Mouse (Mus musculus) left cerebral cortex, adult 9 months (tissue): ENCODE results near the gene Sik3.
A peak's percentile ranks its signal among the peaks of the same experiment; 100 is the strongest.

Experiments
- DNase-seq, 2 experiments: peaks; one replicate each; pipeline ENCODE4 v3.0.0; 2022; ENCODE audit warnings: low spot score in 2 of 2

The Sik3 gene

DNA sequence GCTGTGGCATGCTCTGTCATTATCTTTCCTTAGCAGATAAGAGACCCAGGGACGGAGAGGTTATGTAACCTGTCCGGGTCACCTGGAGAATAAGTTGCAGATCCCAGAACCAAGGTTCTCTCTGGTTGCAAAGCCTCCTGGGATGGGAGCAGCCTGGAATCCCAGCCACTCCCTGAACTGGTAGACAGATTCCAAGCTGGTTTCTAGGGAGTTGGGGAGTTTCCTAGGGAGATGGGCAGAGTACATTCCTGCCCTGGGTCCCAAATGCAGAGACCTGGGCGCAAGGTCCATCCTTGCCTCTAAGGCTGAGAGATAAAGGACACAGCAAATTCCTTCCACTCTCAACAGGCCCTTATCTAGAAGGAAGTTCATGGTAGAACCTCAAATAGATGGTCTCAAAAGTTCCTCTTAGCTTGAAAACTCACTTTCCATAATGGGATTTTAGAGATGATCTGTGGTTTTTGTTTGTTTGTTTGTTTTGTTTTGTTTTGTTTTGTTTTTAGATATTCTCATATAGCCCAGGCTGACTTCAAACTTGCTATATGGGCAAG is 214.5 kb downstream of the Sik3 start:
- DNase-seq: no peak

DNA sequence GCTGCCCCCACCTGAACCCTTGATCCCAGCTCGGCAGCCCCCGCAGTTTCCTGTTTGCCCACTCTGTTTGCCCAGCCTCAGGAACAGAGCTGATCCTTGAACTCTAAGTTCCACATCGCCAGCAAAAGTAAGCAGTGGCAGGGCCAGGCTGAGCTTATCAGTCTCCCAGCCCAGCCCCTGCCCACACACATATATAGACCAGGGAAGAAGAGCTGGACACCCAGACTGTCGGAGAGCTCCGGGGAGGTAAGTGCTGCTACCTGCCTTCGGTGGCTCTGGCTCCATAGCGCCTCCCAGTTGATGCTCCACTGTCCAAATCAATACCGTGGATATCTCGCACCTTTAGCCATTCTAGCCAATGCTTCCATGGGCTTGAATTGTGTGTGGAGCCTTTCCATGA is 215.9 kb downstream of the Sik3 start, which contains the start of gene Apoa1:
TSS of gene Apoa1 (plus strand) at position 90 of the 400 bp plus-strand sequence.
- no peak for DNase-seq

DNA sequence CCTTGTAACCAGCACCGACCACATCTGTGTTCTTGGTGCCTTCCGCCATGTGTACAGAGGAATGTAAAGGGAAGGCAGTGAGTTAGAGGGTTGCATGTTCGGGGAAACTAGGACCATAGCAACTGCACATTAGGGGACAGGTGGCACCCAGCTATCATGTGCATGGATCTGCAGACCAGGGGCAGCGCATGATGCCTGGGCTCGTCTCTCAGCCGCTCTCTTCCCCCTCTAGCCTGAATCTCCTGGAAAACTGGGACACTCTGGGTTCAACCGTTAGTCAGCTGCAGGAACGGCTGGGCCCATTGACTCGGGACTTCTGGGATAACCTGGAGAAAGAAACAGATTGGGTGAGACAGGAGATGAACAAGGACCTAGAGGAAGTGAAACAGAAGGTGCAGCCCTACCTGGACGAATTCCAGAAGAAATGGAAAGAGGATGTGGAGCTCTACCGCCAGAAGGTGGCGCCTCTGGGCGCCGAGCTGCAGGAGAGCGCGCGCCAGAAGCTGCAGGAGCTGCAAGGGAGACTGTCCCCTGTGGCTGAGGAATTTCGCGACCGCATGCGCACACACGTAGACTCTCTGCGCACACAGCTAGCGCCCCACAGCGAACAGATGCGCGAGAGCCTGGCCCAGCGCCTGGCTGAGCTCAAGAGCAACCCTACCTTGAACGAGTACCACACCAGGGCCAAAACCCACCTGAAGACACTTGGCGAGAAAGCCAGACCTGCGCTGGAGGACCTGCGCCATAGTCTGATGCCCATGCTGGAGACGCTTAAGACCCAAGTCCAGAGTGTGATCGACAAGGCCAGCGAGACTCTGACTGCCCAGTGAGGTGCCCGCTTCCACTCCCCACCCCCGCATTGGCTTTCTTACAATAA is 217.2 kb downstream of the Sik3 start:
- DNase-seq: peak; percentile 81 to 93

DNA sequence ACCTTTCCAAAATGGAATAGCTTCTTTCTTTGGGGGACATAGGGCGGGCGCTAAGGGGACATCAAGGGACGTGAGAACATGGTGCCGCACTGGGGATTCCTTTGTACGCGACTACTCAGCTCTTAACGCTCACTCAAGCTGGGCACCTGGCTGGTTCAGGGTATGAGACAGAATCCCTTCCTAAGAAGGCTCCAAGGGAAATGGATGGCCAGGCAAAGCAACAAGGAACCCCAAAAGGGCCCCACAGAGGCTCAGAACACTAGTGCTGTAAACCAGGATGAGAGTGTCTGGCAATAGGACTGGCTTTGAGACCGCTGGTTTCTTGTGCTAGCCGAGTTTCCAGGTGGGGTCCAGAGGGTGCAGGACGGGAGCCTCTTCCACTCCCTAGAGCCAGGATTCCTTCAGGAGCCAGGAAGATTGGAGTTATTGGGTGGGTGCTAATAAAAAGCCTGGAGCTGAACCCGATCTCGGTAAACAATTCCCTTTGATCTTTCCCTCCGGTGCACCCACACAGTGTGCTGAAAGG is 217.9 kb downstream of the Sik3 start:
- DNase-seq: no peak

DNA sequence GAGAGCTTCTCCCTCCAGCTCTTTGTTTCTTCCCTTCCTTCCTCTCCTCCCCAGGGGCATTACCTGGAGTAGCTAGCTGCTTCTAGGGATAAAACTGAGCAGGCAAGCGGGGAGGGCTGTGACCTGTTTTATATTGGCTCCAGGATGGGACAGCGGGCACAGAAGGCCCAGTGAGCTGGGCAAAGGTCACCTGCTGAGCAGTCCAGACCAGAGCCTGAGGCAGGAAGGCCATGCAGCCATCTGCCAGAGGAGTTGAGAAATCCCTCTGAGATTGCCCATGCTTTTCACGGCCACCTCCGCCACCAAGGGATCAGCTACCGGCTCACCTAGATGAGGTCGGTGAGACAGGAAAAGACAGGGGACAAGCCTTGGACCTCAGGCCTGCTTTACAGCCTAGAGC is 222.6 kb downstream of the Sik3 start:
- DNase-seq: no peak

DNA sequence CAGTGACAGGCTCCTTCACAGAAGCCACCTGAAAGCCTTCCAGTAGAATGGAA is 222.8 kb downstream of the Sik3 start, which contains the start of gene Apoc3:
TSS of gene Apoc3 (minus strand) at position 41 of the 53 bp plus-strand sequence.
- no peak for DNase-seq

DNA sequence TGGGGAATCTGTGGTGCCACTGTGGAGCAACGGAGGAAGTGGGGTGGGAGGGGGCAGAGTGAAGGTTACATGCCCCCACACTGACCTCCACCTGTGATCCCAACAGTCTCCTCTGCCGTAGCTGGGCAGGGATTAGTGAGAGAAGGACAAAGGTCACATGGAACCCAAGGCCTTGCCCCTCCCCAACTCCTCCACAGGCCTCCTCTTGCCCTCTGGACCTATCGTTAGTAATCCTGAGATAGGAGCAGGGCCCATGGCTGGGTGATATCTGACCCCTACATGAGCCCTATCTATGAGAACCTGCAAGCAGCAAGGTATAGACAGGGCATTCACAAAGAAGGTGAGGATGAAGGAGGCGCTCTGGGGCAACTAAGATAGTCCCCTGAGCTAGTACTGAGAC is 223.0 kb downstream of the Sik3 start:
- no peak for DNase-seq

DNA sequence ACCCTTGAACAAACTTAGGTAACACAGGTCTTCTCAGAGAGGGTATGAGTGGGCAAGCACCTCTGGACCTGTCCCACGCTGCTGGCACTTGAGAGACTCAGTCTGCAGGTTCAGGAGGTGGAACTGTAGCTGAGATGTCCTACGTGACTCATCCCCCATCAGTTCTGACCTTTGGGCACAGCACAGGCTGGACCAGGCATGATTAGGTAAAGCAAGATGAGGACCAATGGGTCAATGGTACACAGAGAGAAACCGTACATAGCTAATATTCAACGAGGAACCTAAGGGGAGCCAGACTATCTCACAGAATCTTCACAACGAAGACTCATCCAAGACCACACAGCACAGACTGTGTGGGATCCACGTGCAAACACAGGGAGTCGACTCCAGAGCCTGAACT is 226.2 kb downstream of the Sik3 start:
- DNase-seq: no peak

DNA sequence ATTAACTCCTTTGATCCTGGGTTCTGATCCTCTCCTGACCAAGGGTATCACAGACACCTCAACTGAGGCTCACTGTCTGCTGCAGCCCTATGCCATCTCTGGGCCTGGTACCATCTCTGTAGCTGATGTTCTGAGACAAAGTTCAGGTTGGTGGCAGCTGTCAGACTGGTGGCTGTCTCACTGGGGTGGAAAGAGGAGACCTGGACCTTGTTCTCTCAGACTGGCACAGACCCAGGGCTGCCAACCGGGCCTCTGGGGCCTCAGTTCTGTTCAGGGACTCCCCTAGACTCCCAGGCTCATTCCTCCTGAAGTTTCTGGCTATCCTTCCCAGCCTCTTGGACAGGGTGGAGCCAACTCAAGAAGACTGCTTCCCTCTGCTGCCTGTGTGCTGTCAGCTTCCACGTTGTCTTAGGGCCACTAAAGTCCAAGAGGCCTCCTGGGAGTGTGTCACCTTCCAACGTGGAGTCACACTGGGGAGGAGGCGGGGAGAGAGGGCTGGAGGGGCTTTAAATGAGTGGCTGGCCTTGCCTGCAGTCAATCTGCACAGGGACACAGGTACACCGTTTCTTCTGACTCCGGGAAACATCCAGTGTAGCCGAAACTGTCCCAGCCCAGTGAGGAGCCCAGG is 228.0 kb downstream of the Sik3 start, which contains the start of gene Apoa4:
TSS of gene Apoa4 (plus strand) at position 171 of the 628 bp plus-strand sequence.
- DNase-seq: no peak

DNA sequence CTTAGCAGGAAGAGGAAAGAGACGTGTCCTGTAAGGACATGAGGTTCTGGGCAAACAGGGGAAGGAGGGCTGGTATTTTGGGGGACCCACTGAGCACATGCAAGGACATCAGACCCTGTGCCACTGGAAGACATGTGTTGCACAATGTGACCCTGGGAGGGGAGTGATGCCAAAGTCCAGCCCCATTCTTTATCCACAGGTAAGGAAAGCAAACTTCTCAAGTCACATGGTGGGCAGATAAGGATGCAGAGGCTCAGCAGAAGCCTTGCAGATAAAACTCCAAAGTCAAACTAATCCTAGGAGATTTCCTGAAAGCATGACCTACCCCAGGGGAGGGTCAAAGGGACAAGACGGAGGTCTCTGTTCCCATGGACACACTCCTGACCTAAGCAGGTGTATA is 229.2 kb downstream of the Sik3 start:
- DNase-seq: no peak

DNA sequence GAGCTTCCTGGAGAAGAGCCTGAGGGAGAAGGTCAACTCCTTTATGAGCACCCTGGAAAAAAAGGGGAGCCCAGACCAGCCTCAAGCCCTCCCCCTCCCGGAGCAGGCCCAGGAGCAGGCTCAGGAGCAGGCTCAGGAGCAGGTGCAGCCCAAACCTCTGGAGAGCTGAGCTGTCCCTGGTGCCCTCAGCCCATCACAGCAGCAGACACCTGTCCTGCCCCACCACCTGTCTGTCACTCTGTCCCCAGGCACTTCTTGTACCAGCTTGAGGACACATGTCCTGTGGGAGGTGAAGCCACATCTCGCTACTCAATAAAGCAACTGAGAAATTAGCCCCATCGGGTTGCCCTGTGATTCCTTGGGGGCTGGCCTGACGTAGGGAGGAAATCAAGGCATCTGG is 230.5 kb downstream of the Sik3 start:
- DNase-seq: no peak

DNA sequence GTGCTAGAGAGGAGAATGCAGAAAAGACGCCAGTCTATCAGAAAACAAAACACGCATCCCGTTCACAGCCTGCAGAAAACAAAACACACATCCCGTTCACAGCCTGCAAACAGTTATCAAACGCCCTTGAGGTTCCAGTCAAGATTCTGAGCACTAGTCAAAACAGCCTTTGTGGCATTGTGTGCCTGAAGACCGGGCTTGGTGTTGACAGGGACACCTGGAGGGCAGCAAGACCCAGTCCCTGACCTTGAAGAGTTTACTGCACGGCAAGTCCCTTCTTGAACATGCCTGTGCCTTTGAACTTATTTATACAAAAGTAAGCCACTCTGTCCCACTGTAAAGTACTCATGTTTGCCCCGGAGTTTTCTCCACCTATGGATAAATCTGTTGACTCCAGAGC is 231.0 kb downstream of the Sik3 start:
- no peak for DNase-seq

DNA sequence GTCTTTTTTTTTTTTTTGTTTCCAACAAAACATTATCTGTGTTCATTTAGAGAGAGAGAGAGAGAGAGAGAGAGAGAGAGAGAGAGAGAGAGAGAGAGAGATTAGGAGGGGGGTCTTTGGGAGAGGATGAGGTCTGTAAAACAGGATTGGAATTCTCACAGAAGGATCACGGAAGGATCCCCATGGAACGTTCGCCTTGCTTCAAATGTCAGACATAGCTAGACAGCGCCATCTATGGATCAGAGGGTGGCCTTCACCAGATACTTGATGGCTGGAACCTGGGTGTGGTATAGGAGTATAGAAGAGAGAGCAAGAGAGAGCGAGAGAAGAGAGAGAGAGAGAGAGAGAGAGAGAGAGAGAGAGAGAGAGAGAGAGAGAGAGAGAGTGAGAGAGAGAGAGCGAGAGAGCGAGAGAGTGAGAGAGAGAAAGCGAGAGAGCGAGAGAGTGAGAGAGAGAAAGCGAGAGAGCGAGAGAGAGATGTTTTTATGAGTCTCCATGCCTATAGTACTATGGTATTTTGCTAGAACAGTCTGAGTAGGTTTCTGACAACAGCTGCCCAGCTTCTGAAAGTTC is 234.2 kb downstream of the Sik3 start:
- DNase-seq: peak in 1 of 2 experiments; percentile 76

DNA sequence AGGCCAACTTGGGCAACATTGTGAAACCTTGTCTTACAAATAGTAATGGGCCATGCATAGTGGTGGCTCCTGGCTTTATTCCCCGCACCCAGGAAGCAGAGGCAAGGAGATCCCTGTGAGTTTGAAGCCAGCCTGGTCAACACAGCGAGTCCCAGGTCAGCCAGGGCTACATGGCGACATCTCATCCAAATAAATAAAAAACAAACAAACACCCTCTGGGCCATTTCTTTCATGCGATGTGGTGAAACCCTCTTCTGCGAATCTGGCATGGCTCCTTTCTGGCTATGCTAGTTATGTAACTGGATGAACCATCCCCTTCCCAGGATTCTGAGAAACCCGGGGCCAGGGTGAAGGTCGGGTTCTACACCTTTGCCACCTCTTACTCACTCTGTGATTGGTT is 243.6 kb downstream of the Sik3 start:
- DNase-seq: no peak

DNA sequence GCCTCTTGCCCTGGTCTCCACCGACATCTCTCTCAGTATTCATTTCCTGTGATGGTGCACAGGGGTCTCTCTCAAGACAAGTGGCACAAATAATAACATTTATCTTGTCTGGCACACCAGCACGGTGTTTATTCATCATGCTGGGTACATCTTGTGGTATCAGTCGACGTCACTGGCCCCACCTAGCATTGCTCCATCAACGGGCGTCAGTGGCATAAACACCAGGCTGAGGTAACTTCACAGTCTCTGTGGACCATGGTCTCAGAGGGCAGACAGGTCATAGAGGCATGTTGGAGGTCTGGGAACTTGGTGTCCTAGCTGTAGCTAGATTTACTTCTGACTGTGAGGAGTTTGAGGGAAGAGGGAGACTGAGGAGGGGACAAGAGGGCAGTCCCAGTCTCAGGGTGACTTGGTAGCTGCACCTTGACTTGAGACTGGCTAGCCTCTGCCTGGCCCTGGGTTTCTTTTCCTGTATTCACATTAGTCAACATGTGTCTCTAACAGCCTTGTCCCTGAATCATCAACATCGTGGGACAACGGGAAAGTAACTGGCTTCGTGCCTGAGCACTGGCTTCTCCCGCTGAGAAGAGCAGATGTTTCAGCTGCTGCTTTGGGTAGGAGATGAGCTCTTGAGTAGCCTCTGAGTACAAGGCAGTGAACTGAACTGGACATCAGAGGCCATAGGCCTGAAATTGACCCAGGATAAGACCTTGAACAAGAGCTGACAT is 244.2 kb downstream of the Sik3 start:
- DNase-seq: no peak

DNA sequence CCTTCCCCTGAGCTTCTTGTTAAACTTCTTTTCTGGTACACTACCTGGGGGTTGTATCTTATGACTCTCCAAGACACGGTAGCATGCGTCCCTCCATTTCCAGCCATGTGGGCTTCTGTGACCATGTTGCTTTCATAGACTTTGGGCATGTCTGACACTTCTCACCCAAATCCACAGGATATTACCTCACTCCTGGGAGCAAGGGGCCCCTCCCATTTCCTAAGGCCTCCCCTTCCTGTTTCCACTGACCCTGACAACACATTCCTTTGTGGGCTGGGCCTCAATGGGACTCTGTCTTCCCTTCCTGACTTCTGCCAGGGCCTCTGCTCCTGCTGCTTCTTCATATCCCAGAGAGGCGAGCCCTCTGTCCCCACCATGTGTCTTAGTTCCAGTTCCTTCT is 244.9 kb downstream of the Sik3 start:
- no peak for DNase-seq

DNA sequence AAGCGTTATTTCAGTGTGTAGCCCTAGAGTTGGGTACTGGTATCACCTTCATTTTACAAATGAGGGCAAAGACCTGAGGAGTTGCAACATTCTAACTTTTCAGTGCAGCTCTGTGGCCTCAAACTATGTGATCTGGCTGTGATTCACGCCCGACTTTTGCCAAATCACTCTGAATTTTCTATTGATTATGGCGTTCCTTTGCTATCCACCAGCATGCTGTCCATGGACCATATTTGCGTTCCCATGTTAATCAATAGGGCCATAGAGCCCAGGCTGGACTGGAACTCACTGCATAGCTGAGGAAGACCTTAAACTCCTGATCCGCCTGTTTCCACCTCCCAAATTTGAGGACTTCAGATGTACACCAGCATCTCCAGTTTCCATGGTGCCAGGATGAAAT is 246.5 kb downstream of the Sik3 start:
- DNase-seq: no peak

DNA sequence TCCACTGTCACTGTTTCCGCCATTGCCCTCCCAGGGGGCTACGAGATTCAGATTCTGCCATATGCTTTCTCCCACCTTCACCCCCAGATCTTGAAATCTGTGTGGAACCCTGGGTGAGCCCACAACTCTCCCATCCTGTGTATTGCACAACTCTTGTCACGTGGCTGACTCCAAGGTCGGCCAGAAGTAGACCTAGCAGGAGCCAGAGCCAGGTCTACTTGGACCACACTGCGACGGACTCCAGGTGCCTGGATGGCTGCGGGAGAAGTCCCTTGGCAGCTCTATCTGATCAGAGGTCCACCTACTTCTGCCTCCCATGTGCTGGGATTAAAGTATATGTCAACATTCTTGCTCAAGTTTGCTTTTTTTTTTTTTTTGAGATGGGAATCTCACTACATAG is 248.5 kb downstream of the Sik3 start:
- no peak for DNase-seq

DNA sequence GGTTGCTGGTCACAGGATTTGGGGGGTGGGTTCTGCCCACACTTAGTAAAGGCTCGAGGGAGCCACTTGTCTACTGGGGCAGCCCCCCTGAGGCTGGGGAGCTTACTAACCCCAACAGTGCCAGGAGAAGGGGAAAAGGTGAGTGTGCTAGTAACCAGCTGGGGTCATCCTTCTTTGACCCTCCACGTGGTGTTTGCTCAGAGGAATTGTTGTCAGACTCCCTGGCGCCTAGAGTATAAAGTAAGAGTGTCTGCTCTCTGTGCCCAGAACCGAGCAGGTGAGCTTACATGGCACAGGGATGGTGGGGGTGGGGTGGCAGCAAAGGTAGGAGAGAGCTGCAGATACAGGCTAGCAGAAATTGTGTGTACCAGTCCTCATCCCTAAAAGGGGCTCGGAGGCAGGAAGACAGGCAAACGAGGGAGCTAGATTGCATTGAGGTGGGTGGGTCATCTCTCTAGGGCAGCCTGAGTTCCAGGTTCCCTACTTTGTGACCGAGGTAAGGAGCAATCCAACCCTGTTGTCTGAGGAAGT is 255.8 kb downstream of the Sik3 start, which contains the start of gene Apoa5:
TSS of gene Apoa5 (plus strand) at position 291 of the 531 bp plus-strand sequence.
- DNase-seq: no peak

DNA sequence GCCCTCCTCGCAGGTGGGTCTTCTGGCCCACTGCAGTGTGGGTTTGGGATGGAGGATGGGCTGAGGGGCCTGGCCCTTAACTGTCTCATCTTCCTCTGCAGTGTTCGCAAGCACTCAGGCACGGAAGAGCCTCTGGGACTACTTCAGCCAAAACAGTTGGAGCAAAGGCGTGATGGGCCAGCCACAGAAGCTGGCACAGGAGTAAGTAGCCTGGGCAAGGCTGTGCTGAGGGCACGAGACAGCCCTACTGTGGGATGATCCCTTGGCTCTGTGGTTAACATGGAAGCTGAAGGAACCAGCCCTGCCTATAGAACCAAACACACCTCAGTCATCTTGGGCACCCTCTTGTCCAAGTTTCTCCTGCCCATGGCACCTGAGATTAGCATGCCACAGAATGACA is 256.5 kb downstream of the Sik3 start:
- no peak for DNase-seq

DNA sequence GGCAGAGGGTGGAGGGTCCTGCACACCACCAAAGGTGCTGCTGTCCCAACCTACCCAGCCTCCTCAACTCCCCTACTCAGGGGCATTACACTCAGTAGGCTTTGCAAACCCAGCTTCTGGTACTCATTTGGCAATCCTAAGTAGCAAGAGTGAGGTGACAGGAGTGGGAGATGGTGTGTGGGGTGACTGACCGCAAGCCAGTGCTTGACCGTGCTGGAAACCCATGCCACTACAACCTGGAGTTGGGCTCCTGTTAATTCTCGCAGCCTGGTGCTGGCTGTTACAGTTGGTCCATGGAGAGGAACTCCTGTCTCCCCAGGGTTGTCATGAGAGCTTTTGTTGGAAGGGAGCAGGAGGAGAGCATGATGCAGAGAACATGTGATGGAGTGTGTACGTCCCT is 258.2 kb downstream of the Sik3 start:
- DNase-seq: no peak

DNA sequence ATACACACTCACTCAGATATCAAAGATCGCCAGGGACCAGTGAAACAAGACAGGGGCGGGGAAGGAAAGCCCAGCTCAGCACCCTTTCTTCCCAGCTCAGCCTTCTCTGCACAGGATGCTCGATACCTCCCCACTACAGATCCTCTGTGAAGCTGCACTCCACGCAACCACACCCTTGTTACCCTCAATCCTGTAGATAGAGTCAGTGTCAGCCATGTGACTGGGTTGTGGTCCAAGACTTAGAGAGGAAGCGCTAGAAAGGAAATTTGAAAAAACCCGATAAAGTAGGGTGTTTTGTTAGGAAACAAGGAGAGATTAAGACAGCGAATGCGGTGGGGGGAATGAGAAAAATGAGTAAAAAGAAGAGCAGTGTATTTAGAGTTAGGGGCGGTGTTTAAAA is 259.4 kb downstream of the Sik3 start:
- no peak for DNase-seq
